Mouse (Mus musculus): ENCODE measurements around the gene Tsen54. TPM values are rescaled to one million over a fixed set of nuclear protein-coding genes. Genes with fewer than 3 reads are reported as not detected.

The Tsen54 gene
- total RNA-seq, 2 experiments from 2014 or later, result 13.0 to 14.2 TPM

DNA sequence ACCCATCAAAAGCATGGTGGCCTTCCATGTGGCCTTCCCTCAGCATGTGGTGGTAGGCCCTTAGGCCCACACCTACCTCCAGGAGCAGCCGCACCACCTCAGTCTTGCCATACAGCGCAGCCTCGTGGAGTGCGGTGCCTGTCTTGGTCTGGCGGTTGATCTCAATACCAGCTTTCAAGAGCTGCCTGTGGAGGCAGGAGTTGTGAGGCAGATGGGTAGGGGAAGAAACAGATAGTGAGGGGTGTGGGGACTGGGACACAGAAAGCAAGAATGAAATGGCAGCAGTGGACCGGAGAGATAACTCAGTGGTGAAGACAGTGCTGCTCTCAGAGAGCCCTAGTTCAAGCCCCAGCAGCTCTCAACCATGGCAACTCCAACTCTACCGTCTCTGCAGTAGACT, 9.5 kb upstream of the Tsen54 start:
- no peak for DNase-seq

DNA sequence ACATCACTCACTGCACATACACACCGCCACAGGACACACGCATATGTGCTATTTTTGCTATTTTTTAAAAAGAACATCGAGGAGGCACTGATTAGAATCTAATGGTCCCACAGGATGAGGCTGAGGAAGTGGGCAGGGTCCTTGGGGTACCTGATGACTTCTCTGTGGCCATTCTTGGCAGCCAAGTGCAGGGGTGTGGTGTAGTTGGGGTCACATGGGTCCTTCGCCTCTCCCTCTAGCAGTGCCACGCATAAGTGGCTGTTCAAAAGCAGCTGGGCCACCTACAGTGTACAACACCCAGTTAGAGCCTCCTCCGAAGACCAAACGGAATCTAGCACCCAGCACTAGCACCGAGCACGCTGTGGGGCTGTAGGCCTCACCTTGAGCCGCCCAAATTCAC, 8.4 kb upstream of the Tsen54 start:
- no peak for DNase-seq

DNA sequence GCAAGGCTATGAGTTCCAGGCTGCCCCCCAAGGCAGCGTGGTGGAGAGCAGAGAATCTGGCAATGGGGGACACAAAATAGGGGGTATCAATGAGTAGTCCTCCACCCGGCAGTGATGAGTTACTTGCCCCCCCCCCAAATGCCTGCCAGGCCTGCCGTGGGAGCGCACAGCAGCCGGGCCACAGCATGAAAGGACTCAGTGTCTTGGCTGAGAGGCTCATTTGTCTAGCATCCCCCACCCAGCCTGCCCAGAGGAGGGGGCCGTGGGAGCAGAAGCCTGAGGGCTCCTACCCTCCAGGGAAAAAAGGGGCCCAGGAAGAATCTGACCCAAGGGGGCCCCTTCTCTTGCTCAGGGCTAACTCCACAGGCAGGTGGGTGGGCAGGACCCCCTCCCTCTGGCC, 7.2 kb upstream of the Tsen54 start:
- no peak for DNase-seq

DNA sequence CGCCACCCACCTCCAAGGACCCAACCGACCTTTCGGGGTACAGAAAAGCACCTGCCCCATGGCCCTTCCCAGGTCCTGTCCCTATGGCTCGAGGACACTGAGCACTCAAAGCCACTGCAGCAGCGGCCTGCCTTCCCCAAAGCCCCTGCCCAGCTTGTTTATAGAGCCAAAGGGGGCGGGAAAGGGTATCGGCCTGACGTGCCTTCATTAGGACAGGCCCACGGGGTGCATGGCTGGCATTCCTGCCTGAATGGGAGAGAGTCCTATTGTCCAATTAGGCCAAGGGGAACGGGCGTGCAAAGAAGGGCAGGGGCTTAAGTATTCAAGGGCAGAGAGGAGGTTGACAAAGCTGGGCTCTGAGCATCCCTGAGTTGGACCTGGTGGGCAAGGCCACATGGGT, 6.6 kb upstream of the Tsen54 start:
- peak; percentile 43 for DNase-seq

DNA sequence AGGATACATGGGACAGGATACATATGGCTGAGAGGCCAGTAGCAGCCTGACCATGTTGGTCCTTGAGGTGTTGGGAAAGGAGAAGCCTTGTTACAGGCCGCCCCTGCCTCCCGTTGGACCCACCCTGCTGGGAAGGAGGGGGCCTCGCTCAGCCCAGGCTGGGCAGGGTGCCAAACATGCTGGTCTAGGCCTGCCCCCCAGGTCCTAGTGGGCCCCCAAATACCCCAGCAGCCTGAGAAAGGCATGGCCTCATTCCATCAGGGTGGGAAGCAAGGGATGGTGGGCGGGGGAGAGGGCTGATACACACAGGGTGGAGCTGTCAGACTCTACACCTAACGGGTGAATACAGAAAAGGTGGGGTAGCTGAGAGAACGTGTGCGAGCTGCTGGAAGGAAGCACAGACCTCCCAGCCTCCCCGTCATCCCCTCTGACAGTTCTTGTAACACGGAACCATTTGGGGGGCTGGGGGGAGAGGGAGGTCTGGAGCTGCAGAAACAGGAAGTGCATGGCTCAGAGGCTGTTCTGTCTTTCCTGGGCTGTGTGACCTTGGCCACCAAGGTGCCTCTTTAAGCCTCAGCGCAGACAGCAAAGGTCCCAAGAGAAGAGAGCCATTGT, 5.7 kb upstream of the Tsen54 start:
- peak; percentile 75 for DNase-seq

DNA sequence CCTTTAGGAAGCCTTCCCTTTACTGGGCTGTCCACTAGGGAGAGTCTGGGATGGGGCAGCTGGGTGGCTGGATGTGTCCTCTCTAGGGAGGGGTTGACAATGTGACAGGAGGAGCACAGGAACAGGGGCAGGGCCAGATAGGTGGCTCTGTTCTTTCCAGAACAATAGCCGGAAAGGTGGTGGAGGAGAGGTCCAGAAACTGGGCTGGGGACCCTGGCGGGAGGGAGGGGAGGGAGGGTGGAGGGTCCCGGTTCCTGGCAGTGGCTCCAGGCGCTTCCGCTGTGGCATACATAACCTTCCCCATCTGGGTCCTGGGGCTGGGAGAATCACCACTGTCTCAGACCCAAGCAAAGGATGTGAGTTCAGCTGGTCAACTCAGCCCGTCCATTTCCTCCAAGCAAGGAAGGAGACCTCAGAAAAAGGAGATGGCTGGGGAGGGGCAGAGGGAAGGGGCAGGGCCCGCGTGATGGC, 5.2 kb upstream of the Tsen54 start:
- DNase-seq, result peak; percentile 65

DNA sequence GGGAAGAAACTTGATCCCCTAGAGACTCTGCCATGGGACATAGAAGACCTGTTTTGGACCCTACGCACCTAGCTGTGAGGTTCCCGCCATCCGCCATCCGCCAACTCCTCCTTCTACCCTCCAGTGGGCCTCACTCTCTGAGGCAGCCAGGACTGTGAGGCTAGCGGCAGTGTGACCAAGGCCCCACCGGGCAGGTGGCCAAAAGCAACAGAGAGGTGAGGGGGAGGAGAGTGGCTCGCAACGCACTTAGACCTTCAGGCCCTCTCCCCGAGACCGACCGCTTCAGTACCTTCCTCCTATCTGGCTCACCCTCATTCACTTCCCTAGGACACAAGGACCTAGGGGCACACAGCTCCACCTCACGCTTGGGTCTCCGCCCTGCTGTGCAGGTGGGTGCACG, 4.1 kb upstream of the Tsen54 start:
- DNase-seq, result peak; percentile 87

DNA sequence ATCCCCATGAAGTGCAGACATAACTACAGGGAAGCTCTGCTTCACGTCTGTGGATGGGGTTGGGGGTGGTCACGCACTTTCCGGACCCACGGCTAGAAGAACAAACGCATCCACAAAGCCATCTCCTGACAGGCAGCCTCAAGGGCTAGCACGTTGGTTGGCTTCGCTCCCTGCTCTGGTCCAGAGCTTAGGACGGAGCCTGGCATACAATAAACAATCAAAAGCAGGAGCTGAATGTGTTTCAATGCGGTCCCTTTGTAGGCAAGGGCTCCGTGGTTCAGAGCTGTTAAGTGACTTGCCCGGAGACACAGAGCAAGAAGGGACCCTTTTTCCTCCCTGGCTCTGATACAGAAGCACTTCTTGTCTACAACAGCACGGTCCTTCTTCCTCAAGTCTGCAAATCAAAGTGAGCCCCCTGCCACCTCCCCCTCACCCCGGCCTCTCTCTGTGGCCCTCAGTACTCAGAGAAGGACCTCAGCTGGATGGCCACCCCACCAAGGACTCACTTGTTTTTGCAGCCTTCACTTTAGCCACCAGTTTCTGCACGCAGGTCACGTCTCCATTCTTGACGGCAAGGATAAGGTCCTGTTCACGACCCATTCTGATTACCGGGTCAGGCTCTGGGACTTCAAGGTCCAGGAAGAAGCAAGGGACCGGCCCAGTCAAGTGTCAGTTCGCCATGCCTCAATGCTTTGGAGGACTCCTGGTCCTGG, 3.0 kb upstream of the Tsen54 start:
- no peak for DNase-seq

- DNase-seq, result peak; percentile 58
Measured at GRCm38 (mm10) chr11:115812095-115812494, 2.4 kb upstream of the Tsen54 start.

- peak; percentile 55 for DNase-seq
Measured at GRCm38 (mm10) chr11:115812533-115813420, 1.7 kb upstream of the Tsen54 start.

DNA sequence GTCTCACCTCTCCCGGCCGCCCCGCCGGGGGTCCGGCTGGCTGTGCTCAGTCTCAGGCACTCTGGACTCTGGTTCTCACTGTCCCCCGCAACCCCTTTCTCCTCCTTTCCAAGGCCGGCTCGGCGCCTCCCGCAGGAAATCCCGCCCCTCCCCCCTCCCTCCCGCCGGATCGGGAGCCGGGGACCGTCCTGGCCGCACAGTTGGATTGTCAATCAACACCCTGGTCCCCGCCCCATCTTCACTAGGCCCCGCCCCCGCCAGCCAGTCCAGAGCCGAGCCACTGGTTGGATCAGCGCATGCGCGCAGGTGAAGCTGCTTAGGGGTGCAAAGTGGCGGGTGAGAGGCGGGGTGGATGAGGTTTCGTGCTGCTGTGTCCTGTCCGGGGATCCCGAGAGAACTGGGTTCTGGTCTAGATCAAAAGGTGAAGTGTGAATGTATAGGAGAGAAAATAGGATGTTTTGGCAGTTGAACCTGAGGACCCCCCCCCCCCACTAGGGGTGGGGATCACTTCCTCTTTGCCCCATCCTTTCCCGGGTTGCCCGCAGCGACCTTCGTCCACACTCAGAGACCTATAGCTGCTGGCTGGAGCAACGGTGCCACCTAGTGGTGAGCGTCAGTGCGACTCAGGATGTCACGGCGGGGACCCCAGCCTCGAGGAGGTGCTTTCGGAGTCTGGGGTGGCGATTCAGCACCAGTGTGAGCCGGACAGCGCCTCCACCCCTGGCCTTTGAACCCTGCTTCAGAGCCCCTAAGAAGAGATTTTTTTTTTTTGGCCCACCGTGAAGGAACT, 822 bp upstream of the Tsen54 start, which contains the start of gene Caskin2:
Gene Caskin2 (minus strand): TSS at position 133 of the 790 bp plus-strand sequence.
- DNase-seq, result peak; percentile 98

DNA sequence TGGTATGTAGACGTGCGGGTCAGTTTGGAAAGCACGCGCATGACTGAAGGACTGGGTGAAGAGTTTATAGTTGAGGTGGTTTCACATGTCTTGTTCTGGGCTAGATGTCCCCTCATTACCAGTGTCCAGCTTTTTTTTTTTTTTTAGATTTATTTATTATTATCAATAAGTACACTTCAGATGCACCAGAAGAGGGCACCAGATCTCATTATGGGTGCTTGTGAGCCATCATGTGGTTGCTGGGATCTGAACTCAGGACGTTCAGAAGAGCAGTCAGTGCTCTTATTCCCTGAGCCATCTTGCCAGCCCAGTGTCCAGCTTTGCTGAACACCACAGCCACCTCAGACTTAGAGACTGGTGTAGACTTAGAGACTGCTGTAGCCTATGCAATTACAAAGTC, 2.8 kb downstream of the Tsen54 start:
- no peak for DNase-seq

GRCm38 (mm10) chr11:115819915-115820623, 5.5 kb downstream of the Tsen54 start:
- DNase-seq, result no peak

GRCm38 (mm10) chr11:115821001-115821400, 6.5 kb downstream of the Tsen54 start:
- DNase-seq, result no peak

DNA sequence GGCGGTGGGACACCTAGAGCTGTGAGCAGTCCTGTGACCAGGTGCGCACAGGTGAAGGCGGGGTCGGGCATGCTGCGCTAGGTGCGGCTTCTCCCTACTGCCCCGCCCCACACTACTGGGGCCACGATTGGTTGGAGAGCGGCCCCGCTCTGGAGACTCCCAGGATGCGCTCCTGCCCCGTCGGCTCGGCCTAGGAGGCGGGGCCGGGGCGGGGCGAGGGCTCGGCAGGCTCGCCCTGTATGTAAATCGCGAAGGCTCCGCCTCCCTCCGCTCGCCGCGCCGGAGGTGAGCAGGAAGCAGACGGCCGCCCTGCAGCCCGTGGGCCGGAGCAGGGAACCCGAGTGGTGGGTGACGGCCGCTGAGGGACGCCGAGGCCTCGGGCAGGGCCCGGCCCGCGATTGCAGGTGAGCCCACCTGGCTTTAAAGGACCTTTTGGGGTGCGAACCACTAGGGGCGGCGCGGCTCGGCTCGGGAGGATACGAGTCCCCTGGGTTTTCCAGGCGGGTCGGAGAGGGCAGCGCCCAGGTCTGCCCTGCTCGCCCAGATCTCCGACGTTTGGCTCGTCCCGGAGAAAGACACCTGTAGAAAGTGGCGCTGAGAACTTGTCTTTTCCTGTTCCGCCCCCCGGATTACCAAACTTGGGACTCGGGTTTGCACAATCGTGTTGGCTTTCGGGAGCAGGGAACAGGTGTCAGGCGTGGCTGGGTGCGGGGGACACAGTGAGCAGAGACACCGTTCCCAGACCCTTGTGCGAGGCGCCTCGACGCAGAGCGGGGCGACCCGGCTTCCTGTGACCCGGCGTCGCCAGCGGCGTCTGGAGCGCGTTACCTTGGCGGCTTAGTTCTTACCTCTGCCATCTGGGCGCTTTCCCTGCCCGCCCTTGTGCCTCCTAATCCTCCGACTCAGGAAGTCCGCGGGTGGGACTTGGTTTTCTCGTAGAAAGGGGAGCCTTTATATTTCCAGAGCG, 9.5 kb downstream of the Tsen54 start, which contains the start of gene Llgl2:
Gene Llgl2 (plus strand): TSS at position 276 of the 967 bp plus-strand sequence.
- DNase-seq, result peak; percentile 87

DNA sequence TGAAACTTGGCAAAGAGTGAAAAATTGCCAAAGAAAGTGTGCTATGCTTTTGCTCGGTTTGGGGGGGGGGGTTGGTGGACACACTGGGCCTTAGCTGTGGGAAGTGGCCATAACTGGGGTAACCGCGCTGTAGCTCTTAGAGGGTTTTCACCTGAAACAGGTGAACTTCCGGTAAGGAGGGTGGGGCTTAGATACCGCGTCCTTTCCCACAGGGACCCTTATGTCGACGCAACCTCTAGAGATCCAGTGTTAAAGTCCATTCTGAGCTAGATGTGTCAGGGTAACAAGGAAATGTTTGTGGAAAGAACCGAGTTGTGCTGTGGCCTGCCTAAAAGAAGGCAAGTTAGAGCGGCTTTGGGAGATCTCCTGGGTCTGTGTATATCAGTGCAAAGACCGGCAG, 10.3 kb downstream of the Tsen54 start:
- DNase-seq, result no peak

DNA sequence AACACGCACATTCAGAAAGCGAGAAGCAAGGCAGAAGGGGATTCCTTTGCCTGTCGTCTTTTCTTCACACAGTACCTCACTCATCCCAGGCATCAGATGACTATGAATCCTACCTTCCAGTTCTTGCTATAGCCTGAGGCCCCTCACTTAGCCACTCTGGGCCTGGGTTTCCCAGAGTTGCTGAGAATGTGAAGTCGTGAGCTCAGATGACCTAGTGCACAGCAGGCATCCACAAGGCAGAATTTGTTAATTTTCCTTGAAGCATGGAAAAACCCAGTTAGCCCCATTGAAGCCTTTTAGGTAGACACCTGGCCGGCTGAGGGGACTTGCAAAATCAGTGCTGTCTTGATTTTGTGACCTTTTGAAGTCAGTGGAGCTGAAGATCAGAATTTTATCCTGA, 12.0 kb downstream of the Tsen54 start:
- DNase-seq, result no peak

GRCm38 (mm10) chr11:115827624-115828023, 13.1 kb downstream of the Tsen54 start:
- no peak for DNase-seq

DNA sequence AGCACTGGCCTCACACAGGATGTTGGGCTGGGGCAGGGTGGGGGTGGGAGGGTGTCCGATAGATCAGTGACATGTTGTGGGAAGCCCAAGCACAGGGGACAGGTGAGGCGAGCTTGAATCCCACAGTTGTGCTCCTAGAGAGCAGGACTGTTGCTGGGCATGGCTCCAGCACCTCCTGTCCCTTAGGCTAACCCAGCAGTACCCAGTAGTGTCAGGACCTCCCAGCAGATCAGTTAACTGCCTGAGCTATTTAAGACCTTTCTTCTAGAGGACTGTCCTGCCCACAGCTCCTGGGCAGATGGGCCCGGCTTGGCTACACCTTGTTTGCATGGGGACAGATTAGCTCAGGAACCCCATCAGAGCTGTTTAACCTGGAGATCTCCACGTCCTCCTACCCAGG, 14.5 kb downstream of the Tsen54 start:
- no peak for DNase-seq

All from heart, postnatal 4 days (tissue).